8 mouse cellular contexts compared by ENCODE assay signal in the genomic region with DNA sequence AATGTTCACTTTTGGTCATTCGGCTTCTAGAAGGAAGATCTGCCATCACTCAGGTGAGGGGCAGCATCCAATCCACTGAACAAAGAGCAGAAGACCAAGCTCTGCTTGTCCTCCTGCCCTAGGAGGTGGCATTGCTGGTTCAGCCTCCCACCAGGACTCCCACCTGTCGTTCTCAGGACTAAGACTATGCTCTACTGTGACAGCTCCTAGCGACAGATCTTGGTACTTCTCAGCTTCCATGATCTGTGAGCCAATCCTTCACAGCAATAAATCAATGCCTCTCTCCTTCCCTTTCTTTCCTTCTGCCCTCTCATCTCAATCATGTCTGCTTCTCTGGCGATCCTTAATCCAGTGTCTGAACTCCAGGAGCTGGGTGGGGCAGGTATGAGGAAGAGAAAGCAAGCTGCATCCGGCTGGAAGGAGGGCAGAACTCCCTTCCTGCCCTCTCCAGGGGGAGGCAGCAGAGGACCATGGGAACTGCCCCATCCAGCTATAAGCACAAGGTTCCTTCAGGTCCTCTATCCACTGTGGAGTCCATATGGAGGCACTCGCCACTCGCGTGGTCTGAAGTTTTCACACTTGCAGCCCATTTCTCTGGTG. TPM values are rescaled to one million over a fixed set of nuclear protein-coding genes. Genes with fewer than 3 reads are reported as not detected.
A peak's percentile ranks its signal among the peaks of the same experiment; 100 is the strongest.
DNase-seq lines count a peak whose midpoint lies in the region.

No protein-coding gene starts in this region.

- no peaks in the 10 kb centered on the region for H3K36me3 ChIP-seq in embryonic facial prominence, embryonic 10.5 days (replicated peaks)

- intact Hi-C loops in left cerebral cortex, postnatal 14 days (cut with DNase I), result no loop called here
- intact Hi-C loops in left cerebral cortex, postnatal 4 days (cut with DNase I), result loop anchor here (10.0 kb wide), 1 partner anchor 126 kb away; no protein-coding TSS in a partner anchor
- intact Hi-C loops in gastrocnemius, postnatal 14 days (cut with DNase I; ENCODE audit: low total_unique reads), result loop anchor here (5.0 kb wide), 1 partner anchor 234 kb away; no protein-coding TSS in a partner anchor

- WGBS in embryonic facial prominence, embryonic 10.5 days, result 62% methylated on average over 8 of the region's 8 CpGs

- peak; percentile 31 to 41 for DNase-seq in left cerebral cortex, postnatal 14 days (ENCODE audit: low spot score in 2 of 2)
- DNase-seq in left cerebral cortex, postnatal 4 days, result no peak
- peak; percentile 69 for DNase-seq in R1 (ENCODE audit: low read depth, low spot score)
- DNase-seq in gastrocnemius, postnatal 14 days, result peak; percentile 57
- peak; percentile 40 to 49 for DNase-seq in lung, postnatal 4 days
- DNase-seq in embryonic facial prominence, embryonic 10.5 days (ENCODE audit: low spot score), result no peak
- no peak for DNase-seq in spleen, postnatal 4 days (ENCODE audit: low spot score in 2 of 2)
- no peak for DNase-seq in ovary, adult 18-20 months (ENCODE audit: low spot score)

- H3K27me3 ChIP-seq in embryonic facial prominence, embryonic 10.5 days (replicated peaks; ENCODE audit: low read depth, poor library complexity, severe bottlenecking), result peaks cover 96% of the 10 kb centered on the region

- no peak overlapping the region for H3K27ac ChIP-seq in embryonic facial prominence, embryonic 10.5 days (replicated peaks)

- H3K9me3 ChIP-seq in embryonic facial prominence, embryonic 10.5 days, result no peaks in the 10 kb centered on the region

- peaks cover 45% of the 10 kb centered on the region for H3K4me1 ChIP-seq in embryonic facial prominence, embryonic 10.5 days

- no peak overlapping the region for H3K4me3 ChIP-seq in embryonic facial prominence, embryonic 10.5 days

RNA-seq across cellular contexts. Expression of gene Btrc, which starts 54.8 kb away (rescaled TPM):
- 100 to 1,000 TPM in 1 of 2 experiments, 10 to 100 TPM in 1; 99.4 to 104 TPM for total RNA-seq in left cerebral cortex, postnatal 14 days (2021)
- 10 to 100 TPM; 74.0 to 80.0 TPM for total RNA-seq in left cerebral cortex, postnatal 4 days (2021)
- 10 to 100 TPM; 27.1 to 28.1 TPM for total RNA-seq in gastrocnemius, postnatal 14 days (2021)
- 52.2 and 55.4 TPM in 2 replicates for polyA plus RNA-seq in embryonic facial prominence, embryonic 10.5 days (2016; fragmentation: Nextera tagmentation; extraction: Ambion mirVana)

Comparison
In these comparisons a context has a peak if more than half of its experiments do, and no peak if none do; other contexts are left out.
1. DNase-seq: peak in left cerebral cortex, postnatal 14 days (2 of 2), R1 (single experiment), gastrocnemius, postnatal 14 days (single experiment) and lung, postnatal 4 days (2 of 2); none in left cerebral cortex, postnatal 4 days (single experiment), embryonic facial prominence, embryonic 10.5 days (single experiment), spleen, postnatal 4 days (0 of 2) and ovary, adult 18-20 months (single experiment).